Mouse (Mus musculus) limb, embryonic 14.5 days (tissue): Measurements from ENCODE around the gene Cog1. TPM values are rescaled to one million over a fixed set of nuclear protein-coding genes. Genes with fewer than 3 reads are reported as not detected.

Experiments used
- ATAC-seq: fragments of 200-750 bp; cut with Nextera tagmentation; 2 replicates; pipeline ENCODE4 v1.8.0; 2017; ENCODE audit warnings: low read depth, moderate number of reproducible peaks, moderate TSS enrichment; ENCODE audit not compliant: low FRiP score
- DNase-seq: peaks from one replicate; pipeline ENCODE4 v3.0.0-alpha.2; 2015; ENCODE audit warnings: low spot score
- H3K27ac ChIP-seq: fragments of 300-500 bp; sonication (generic); replicated peaks from 2 replicates; pipeline ENCODE4 v1.5.1; 2014; ENCODE audit warnings: low read depth, mild to moderate bottlenecking, low read length, moderate library complexity, mixed read lengths
- H3K27me3 ChIP-seq: fragments of 300-500 bp; sonication (generic); 2 replicates; pipeline ENCODE4 v1.6.1; 2014; ENCODE audit warnings: low read length, mixed read lengths; ENCODE audit not compliant: control insufficient read depth, insufficient read depth
- H3K36me3 ChIP-seq: fragments of 300-500 bp; sonication (generic); 2 replicates; pipeline ENCODE4 v1.6.1; 2014; ENCODE audit warnings: mild to moderate bottlenecking, low read length, moderate library complexity, mixed read lengths; ENCODE audit not compliant: control insufficient read depth, insufficient read depth
- H3K4me1 ChIP-seq: fragments of 300-500 bp; sonication (generic); 2 replicates; pipeline ENCODE4 v1.6.1; 2014; ENCODE audit warnings: antibody characterized with exemption, low read length, mixed read lengths; ENCODE audit not compliant: control insufficient read depth, insufficient read depth
- H3K4me2 ChIP-seq: fragments of 300-500 bp; sonication (generic); replicated peaks from 2 replicates; pipeline ENCODE4 v1.6.1; 2014; ENCODE audit warnings: low read depth, mild to moderate bottlenecking, low read length, moderate library complexity; ENCODE audit not compliant: severe bottlenecking
- H3K4me3 ChIP-seq: fragments of 300-500 bp; sonication (generic); replicated peaks from 2 replicates; pipeline ENCODE4 v1.5.1; 2014; ENCODE audit warnings: low read length
- H3K9ac ChIP-seq: fragments of 300-500 bp; sonication (generic); 2 replicates; pipeline ENCODE4 v1.6.1; 2014; ENCODE audit warnings: mild to moderate bottlenecking, low read depth, low read length, moderate library complexity; ENCODE audit not compliant: severe bottlenecking
- H3K9me3 ChIP-seq: fragments of 300-500 bp; sonication (generic); 2 replicates; pipeline ENCODE4 v1.6.1; 2016; ENCODE audit warnings: low read length; ENCODE audit not compliant: control insufficient read depth
- POLR2A ChIP-seq: fragments of 200-500 bp; IDR thresholded peaks from 2 replicates; pipeline ENCODE4 v1.8.0; 2012; ENCODE audit warnings: inconsistent platforms, mild to moderate bottlenecking, moderate library complexity, borderline replicate concordance; ENCODE audit not compliant: insufficient read depth, insufficient read length; ENCODE audit errors: extremely low read depth
- WGBS: fragments of 180-500 bp; shearing (Covaris S2); extraction: QIAGEN DNeasy Blood & Tissue Kit; methylation state at CpG from one replicate; pipeline ENCODE4 v1.1.7; 2014; 5-methylcytosine and 5-hydroxymethylcytosine counted together
- polyA plus RNA-seq, 2 experiments: library from polyadenylated mRNA; depleted of rRNA in 1 of 2; stranded (reverse) in 1 of 2; unstranded in 1 of 2; fragments of >200 nt; fragmentation: Nextera tagmentation in 1 of 2; extraction: Ambion mirVana in 1 of 2; gene quantifications; 2 replicates each; pipeline versions ENCODE4 v1.2.1 to v1.2.3; 2012 to 2014

Gene Cog1
- polyA plus RNA-seq, 2 experiments, result 26.7 to 38.8 TPM

DNA sequence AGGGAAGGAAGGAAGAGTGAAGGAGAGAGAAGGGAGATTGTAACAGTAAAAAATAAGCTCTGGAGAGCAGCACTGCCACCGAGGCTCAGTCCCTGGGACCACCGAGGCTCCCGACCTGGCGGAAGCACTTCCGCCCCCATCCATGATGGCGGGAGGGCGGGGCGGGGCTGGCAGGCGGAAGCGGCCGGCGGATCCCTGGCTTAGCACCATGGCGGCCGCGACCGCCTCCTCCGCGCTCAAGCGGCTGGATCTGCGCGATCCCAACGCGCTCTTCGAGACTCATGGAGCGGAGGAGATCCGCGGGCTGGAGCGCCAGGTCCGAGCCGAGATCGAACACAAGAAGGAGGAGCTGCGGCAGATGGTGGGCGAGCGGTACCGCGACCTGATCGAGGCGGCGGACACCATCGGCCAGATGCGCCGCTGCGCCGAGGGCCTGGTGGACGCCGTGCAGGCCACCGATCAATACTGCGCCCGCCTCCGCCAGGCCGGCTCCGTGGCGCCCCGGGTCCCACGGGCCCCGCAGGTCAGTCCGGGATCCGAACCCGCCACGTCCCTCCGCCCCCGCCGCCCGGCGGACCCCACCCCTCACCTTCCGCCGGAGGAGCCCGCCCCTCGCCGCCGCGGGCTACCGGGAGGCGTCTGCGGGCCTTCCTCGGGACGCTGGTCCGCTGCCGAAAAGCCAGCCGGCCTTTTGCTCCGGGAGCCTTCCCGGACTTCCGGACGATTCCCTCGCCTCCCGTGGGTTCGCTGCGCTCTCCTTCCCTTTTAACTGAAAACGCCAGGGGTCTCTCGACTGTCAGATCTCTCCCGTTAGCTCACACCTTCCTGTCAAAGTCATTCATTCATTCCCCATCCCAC lies 613 bp downstream of the Cog1 start, which contains the start of gene Slc39a11:
Slc39a11 (minus strand) TSS at position 727 of the 858 bp plus-strand sequence.
- peak within 1 kb of the TSS; percentile 72 for H3K4me2 ChIP-seq
- 1% methylated on average over 59 of the region's 91 CpGs for whole genome bisulfite sequencing
- H3K4me3 ChIP-seq, result peak within 1 kb of the TSS; percentile 96
- peak within 1 kb of the TSS; percentile 95 for H3K9ac ChIP-seq
- H3K27me3 ChIP-seq, result no peaks in the 10 kb centered on the region
- H3K4me1 ChIP-seq, result peaks cover 23% of the 10 kb centered on the region
- ATAC-seq (peak; percentile 82), DNase-seq (peak; percentile 75)
- H3K9me3 ChIP-seq, result peaks cover 5% of the 10 kb centered on the region
- peak within 1 kb of the TSS; percentile 89 for H3K27ac ChIP-seq
- peak; percentile 73; the same call in 1 of the 2 replicates for TF ChIP-seq POLR2A
- peaks cover 32% of the 10 kb centered on the region for H3K36me3 ChIP-seq

DNA sequence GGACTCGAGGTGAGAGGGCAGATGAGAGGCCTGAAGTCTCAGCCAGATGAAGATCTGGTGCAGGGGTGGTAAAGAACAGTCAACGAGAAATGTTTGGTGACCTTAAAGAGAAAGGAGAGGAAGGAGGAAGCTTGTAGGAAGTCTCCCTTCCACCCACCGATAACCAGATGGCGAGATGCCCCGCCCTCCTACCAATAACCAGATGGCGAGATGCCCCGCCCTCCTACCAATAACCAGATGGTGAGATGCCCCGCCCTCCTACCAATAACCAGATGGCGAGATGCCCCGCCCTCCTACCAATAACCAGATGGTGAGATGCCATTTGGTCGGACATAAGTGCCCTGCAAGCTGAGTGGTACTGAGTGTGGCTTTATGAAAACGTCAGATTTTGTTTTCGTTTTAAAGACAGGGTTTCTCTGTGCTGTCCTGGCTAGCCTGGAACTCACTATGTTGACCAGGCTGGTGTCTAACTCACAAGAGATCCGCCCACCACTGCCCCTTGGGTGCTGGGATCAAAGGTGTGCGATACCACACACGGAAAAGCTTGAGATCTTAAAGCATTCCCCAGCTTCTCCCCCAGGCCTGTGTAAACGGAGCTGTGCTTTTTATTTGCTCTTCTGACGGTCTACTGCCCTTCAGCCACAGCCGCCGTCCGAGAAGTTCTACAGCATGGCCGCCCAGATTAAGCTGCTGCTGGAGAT lies 2.4 kb downstream of the Cog1 start:
- no peak overlapping the region for H3K27ac ChIP-seq
- no peak for ATAC-seq
- no peak overlapping the region for H3K4me3 ChIP-seq

DNA sequence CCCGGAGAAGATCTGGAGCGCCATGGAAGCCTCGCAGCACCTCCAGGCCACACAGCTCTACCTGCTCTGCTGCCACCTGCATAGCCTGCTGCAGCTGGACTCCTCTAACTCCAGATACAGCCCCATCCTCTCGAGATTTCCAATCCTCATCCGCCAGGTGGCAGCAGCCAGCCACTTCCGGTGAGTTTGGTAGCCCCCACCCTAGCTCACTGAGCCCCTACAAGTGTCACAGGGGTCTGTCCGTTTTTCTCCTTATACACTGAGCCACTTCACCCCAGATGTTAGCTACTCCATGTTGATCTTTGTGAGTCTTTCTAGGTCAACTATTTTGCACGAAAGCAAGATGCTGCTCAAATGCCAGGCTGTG lies 2.9 kb downstream of the Cog1 start:
- no peak for TF ChIP-seq POLR2A
- H3K9ac ChIP-seq, result no peak overlapping the region
- DNase-seq (no peak), ATAC-seq (no peak)
- H3K4me1 ChIP-seq, result peaks cover 23% of the 10 kb centered on the region
- H3K36me3 ChIP-seq, result peaks cover 55% of the 10 kb centered on the region
- H3K4me3 ChIP-seq, result no peak overlapping the region
- no peak overlapping the region for H3K27ac ChIP-seq
- no peaks in the 10 kb centered on the region for H3K27me3 ChIP-seq
- WGBS, result 46% methylated on average over 8 of the region's 8 CpGs
- no peaks in the 10 kb centered on the region for H3K9me3 ChIP-seq
- H3K4me2 ChIP-seq, result no peak overlapping the region

More for the DNA sequence above, 2.4 kb downstream of the Cog1 start:
- H3K9ac ChIP-seq, result no peak overlapping the region
- WGBS, result 43% methylated on average over 20 of the region's 22 CpGs
- peaks cover 23% of the 10 kb centered on the region for H3K4me1 ChIP-seq
- DNase-seq, result no peak
- peaks cover 50% of the 10 kb centered on the region for H3K36me3 ChIP-seq
- TF ChIP-seq POLR2A, result no peak
- no peaks in the 10 kb centered on the region for H3K9me3 ChIP-seq
- H3K4me2 ChIP-seq, result peak overlapping the region; percentile 23; the same call in 1 of the 2 replicates
- H3K27me3 ChIP-seq, result no peaks in the 10 kb centered on the region

DNA sequence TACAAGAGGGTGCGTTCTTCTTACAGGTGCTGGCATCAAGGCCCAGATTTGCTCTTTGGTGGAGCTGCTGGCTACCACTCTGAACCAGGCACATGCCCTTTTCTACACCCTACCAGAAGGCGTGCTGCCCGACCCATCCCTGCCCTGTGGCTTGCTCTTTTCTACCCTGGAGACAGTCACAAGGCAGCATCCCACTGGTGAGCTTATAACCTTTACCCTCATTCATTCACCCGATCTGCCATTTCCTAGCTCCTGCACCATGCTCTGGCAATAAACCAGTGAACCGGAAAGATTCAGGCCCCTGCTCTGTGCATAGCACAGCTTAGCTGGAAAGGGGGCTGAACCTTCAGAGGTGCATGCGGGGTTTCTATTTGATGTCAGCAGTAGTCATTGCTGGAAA lies 3.5 kb downstream of the Cog1 start:
- Histone ChIP-seq H3K27ac (no peak overlapping the region), H3K9ac (no peak overlapping the region), H3K27me3 (no peaks in the 10 kb centered on the region), H3K4me3 (no peak overlapping the region), H3K36me3 (peaks cover 61% of the 10 kb centered on the region), H3K9me3 (no peaks in the 10 kb centered on the region), H3K4me2 (no peak overlapping the region), H3K4me1 (peaks cover 23% of the 10 kb centered on the region)
- TF ChIP-seq POLR2A, result no peak
- DNase-seq (no peak), ATAC-seq (no peak)
- WGBS, result 85% methylated on average over 6 of the region's 6 CpGs

DNA sequence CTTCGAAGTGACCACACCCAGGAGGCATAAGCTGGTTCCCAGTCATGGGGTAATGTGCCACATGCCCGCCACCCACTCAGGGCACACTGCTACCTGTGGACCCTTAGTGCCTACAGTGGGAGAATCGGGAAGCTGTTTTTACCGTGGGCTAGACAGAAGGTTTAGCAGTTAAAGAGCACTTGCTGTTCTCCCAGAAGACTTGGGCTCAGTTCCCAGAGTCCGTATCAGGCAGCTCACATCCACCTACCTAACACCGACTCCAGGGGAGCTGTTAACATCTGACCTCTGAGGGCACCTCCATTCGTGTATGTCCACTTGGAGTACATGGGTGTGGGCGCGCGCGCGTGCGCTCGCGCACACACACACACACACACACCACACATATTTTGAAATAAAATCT lies 5.1 kb downstream of the Cog1 start:
- Histone ChIP-seq H3K4me3 (no peak overlapping the region), H3K4me2 (no peak overlapping the region), H3K4me1 (peaks cover 16% of the 10 kb centered on the region), H3K27ac (peak overlapping the region; percentile 65), H3K36me3 (peaks cover 77% of the 10 kb centered on the region), H3K9ac (no peak overlapping the region), H3K9me3 (no peaks in the 10 kb centered on the region), H3K27me3 (no peaks in the 10 kb centered on the region)
- ATAC-seq, result no peak
- no peak for TF ChIP-seq POLR2A
- WGBS, result 75% methylated on average over 14 of the region's 15 CpGs
- DNase-seq, result no peak
